Mouse (Mus musculus) spleen, adult 18-20 months (tissue): ENCODE measurements around the gene Plcb1.
"Not testable (repeated sequence)": the region's sequence is repeated elsewhere in the genome, so short reads cannot be mapped to it uniquely, and the experiment has no call there.

Source experiments
- DNase-seq, 2 experiments: peaks; one replicate each; pipeline ENCODE4 v3.0.0; 2022; ENCODE audit warnings: mixed read lengths in 2 of 2

Gene Plcb1

GRCm38 (mm10) chr2:134977641-134978040 lies 191.8 kb downstream of the Plcb1 start:
- DNase-seq, result no peak

GRCm38 (mm10) chr2:134981394-134981793 lies 195.5 kb downstream of the Plcb1 start:
- no peak for DNase-seq

GRCm38 (mm10) chr2:134984884-134985283 lies 199.0 kb downstream of the Plcb1 start:
- no peak for DNase-seq

DNA sequence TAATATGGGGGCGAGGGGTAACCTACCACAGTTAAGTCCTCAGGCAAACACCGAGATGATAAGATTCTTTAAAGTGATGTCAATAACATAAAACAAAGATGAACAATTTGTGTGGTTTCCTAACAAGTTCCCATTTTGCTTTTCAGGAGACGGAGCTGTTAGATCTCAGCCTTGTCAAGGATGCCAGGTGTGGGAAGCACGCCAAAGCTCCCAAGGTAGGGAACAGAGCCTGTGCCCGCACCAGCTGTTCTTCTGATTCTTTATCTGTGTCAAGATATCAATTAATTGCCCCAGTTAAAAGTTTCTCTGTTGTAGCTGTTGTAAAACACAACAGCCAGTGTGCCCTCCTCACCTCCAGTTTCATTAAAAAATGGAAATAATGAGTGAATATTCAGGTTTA lies 202.1 kb downstream of the Plcb1 start:
- DNase-seq, result no peak

DNA sequence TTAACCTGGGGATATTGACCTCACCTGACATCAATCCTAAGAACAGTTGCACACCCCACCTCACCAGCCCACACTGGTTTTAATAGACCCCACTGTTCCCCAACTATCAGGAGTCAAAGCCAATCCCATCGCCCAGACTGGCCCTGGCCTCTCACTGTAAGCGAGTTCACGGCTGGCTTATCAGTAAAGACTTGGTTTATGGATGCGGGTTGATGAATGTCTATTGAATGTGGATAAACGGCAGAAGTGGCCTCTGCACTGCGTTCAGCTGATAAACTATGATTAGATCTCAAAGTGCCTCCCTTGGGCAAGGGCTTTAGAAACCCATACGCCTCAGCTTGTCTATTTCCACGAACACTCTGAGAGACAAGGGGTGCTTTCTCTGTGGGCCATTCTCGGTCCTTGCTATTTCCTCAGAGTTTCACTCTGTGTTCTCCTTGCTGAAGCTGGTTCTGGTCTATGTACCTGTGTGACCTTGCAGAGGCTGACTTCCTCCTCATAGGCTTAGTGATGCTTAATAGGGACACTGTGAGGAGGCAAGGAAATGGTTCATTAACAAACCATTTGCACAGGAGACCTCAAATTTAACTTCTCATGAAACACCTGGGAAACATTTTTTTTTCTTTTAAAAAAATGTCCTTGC lies 203.9 kb downstream of the Plcb1 start:
- DNase-seq, result no peak

DNA sequence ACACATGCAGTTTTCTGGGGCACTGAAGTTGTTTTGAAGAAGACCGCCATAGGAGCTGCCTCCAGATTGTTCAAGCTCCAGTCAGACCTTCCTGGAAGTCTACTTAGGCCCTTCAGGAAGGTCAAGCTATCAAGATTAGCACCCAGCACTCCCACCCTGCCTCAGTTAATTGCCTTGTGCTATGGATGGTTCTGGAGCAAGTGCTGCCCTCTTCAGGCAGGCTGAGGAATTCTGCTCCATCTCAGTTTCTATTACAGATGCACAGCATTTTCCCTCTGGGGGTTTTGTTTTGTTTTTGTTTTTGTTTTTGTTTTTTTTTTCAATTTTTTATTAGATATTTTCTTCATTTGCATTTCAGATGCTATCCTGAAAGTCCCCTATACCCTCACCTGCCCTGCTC lies 221.3 kb downstream of the Plcb1 start:
- no peak for DNase-seq

DNA sequence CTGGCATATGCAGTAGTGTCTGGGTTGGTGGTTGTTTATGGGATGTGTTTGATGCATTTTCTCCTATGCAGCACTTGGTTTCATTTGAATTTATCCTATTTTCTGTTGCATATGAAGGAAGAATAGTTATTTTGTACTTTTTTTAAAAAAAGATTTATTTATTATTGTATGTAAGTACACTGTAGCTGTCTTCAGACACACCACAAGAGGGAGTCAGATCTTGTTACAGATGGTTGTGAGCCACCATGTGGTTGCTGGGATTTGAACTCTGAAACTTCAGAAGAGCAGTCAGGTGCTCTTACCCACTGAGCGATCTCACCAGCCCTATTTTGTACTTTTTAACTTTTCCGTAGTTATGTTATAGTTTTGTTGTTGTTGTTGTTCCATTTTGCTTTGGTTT lies 222.0 kb downstream of the Plcb1 start:
- DNase-seq, result not testable (repeated sequence)

GRCm38 (mm10) chr2:135010371-135010770 lies 224.5 kb downstream of the Plcb1 start:
- no peak for DNase-seq

- DNase-seq, result no peak
These were observed 229.6 kb downstream of the Plcb1 start for GRCm38 (mm10) chr2:135015501-135015900.

- no peak for DNase-seq
These were observed 232.4 kb downstream of the Plcb1 start for GRCm38 (mm10) chr2:135018275-135018674.

- no peak for DNase-seq
These were observed 232.8 kb downstream of the Plcb1 start for GRCm38 (mm10) chr2:135018708-135019107.

DNA sequence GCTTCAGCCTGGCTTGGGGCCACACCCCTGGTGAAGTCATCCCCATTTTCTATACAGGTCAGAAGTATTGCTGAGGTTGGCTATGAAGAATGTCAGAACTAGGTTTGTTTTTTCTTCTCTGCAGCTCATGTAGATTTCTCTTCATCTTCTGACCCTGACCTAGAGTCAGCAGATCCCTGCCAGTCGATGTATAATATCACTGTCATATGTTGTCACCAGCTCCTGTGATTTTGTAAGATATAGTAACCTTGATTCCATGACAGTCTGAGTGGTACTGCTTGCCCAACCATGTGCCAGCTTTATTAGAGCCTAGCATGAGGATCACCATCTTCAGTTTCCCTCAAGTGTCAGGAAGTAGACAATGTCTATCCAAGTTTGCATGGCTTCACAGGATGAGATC lies 233.7 kb downstream of the Plcb1 start:
- DNase-seq, result no peak

GRCm38 (mm10) chr2:135029288-135029687 lies 243.4 kb downstream of the Plcb1 start:
- no peak for DNase-seq

- no peak for DNase-seq
These were observed 243.8 kb downstream of the Plcb1 start for GRCm38 (mm10) chr2:135029700-135030099.

DNA sequence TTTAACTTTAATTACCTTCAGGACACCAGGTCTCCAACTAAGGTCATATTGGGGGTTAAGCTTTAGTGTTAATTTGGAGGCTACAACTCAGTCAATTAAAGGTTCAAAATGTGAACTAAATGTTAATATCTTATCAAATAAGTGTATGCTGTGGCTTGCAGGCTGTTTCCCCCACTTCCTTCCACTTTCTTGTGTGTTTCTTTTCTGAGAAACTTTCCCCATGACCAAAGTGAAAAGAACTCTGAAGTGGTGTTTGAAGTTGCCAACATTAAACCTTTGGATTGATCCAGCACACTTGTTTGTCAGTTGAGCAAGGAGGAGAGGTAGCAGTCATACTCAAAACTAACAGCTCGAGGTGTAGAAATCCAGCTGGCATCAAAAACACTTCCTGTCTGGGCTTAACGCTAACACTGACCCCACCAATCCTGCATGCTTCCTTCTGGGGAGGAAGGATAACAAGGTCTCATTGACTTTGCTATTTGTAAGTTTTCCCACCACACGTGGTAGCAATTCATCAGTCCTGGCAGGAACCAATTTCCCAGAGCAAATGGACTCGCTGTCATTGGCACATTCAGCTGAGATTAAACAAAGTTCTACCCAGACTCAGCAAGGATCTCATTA lies 249.9 kb downstream of the Plcb1 start:
- no peak for DNase-seq

- DNase-seq, result no peak
These were observed 262.9 kb downstream of the Plcb1 start for GRCm38 (mm10) chr2:135048791-135049190.

GRCm38 (mm10) chr2:135049283-135049682 lies 263.4 kb downstream of the Plcb1 start:
- DNase-seq, result no peak

- no peak for DNase-seq
These were observed 265.8 kb downstream of the Plcb1 start for GRCm38 (mm10) chr2:135051540-135052288.

GRCm38 (mm10) chr2:135053391-135053790 lies 267.5 kb downstream of the Plcb1 start:
- no peak for DNase-seq

DNA sequence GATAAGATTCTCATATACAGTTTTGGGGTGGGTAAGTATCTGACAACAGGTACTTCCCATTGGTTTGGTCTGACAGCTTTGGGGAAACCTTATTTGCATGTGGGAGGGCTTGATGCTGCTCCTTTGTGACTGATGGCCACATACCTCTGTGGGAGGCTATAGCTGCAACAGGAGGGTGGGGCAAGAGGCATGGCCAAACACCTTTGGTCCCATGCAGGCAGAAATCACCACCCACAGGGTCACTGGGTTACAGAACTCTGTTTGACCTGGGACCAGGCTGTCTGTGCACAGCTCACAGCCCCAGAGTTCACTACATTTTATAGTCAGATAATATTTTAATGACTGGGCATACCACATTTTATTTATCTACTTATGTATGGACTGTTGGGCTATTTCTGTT lies 281.6 kb downstream of the Plcb1 start:
- DNase-seq, result no peak

DNA sequence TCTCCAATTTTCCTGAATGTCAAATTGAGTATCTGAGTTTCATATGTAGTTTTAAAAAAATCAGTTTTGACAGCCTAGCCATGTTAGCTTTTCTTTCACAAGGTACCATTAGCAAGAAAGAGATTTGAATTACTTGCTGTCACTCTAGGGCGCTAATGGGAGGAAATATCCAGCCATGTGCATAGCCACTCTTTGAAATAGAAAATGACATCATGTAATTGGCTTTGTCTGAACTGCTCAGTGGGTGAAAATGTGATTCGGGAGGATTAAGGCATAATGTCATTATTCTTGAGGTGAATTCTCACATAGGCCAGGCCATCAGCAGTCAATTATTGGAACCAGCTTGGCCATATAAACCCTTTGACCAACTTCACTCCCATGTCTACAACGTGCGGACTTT lies 285.5 kb downstream of the Plcb1 start:
- DNase-seq, result no peak

DNA sequence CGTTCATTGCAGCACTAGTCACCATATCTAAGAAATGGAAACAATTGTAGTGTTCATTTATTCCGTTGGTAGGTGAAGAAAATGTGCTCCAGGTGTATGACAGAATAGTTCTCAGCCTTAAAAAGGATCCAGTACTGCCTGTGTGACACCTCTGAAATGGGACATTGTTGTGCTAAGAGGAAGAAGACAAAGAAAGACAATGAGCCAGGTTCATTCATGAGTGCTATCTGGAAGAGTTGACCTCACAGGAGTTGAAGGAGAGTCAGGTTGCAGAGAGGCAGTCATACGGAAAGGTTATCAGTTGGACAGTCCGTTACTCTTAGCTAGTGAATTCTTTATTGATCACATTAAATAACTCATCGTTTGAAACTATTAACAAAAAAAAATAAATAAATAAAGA lies 286.6 kb downstream of the Plcb1 start:
- DNase-seq, result no peak

DNA sequence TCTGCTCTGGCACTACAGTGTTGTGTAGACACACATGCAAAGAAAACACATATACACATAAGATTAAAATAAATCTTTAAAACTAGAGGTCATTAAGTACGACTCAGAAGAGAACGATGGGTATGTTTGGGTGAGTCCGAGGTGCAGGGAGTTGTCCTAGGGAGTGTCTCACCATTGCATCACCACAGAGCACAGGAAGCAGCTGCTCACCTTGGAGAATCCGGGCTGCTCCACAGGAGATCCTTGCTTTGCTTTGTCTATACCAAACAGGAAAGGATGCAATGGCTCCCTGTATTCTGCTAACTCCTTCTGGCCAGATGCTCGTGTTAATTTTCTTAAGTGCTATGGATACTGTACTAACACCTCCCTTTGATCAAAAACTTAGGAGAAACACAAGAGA lies 287.1 kb downstream of the Plcb1 start:
- no peak for DNase-seq

DNA sequence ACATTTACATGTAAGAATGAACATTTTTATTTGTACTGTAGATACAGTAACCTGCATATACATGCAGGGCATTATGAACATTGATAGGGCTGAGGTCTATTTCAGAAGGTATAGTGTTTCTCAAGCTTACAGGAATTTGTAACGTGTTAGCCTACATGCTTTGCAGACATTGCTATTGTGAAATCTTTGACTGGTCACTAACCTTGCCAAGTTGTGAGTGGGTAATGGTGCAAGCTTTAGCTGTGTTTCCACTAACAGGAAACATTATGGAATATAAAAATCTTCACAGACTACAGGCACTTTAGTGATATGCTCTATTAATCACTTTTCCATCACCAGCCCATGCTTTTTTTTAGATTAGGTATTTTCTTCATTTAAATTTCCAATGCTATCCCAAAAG lies 289.5 kb downstream of the Plcb1 start:
- no peak for DNase-seq
